Mouse (Mus musculus) hindbrain, postnatal 0 days (tissue): ENCODE results near the gene Gabrb1. TPM values are rescaled to one million over a fixed set of nuclear protein-coding genes. Genes with fewer than 3 reads are reported as not detected.

Experiments
- ATAC-seq: fragments of 200-750 bp; cut with Nextera tagmentation; 2 replicates; pipeline ENCODE4 v1.8.0; 2017; ENCODE audit warnings: mild to moderate bottlenecking, moderate TSS enrichment, moderate library complexity
- DNase-seq: peaks from one replicate; pipeline ENCODE4 v3.0.0-alpha.2; 2015; ENCODE audit warnings: low spot score
- H3K27ac ChIP-seq: fragments of 300-500 bp; sonication (generic); 2 replicates; pipeline ENCODE4 v1.5.1; 2014; ENCODE audit warnings: mild to moderate bottlenecking
- H3K27me3 ChIP-seq: fragments of 300-500 bp; sonication (generic); 2 replicates; pipeline ENCODE4 v1.6.1; 2014; ENCODE audit warnings: low read length, mixed read lengths; ENCODE audit not compliant: insufficient read depth
- H3K36me3 ChIP-seq: fragments of 300-500 bp; sonication (generic); 2 replicates; pipeline ENCODE4 v1.6.1; 2014; ENCODE audit warnings: low read length, mixed read lengths; ENCODE audit not compliant: insufficient read depth
- H3K4me1 ChIP-seq: fragments of 300-500 bp; sonication (generic); 2 replicates; pipeline ENCODE4 v1.6.1; 2014; ENCODE audit warnings: antibody characterized with exemption, low read length, mixed read lengths; ENCODE audit not compliant: insufficient read depth
- H3K4me2 ChIP-seq: fragments of 300-500 bp; sonication (generic); 2 replicates; pipeline ENCODE4 v1.6.1; 2014; ENCODE audit warnings: low read depth, mild to moderate bottlenecking, low read length, moderate library complexity, mixed read lengths
- H3K4me3 ChIP-seq: fragments of 300-500 bp; sonication (generic); 2 replicates; pipeline ENCODE4 v1.5.1; 2014; ENCODE audit warnings: low read length
- H3K9ac ChIP-seq: fragments of 300-500 bp; sonication (generic); replicated peaks from 2 replicates; pipeline ENCODE4 v1.6.1; 2014; ENCODE audit warnings: mild to moderate bottlenecking, low read length, moderate library complexity, mixed read lengths
- H3K9me3 ChIP-seq: fragments of 300-500 bp; sonication (generic); 2 replicates; pipeline ENCODE4 v1.6.1; 2016; ENCODE audit warnings: low read length, mixed read lengths
- CTCF ChIP-seq: IDR thresholded peaks from 2 replicates; pipeline ENCODE4 v1.5.1; 2016; ENCODE audit warnings: antibody characterized with exemption, control low read depth, low read depth
- WGBS: fragments of 180-500 bp; shearing (Covaris S2); extraction: QIAGEN DNeasy Blood & Tissue Kit; methylation state at CpG from one replicate; pipeline ENCODE4 v1.1.7; 2014; 5-methylcytosine and 5-hydroxymethylcytosine counted together
- polyA plus RNA-seq: library from polyadenylated mRNA; unstranded; fragments of >200 nt; fragmentation: Nextera tagmentation; extraction: Ambion mirVana; gene quantifications from 2 replicates; pipeline ENCODE4 v1.2.1, GENCODE M21; 2015
- total RNA-seq: library from RNA; depleted of rRNA; stranded (reverse); fragments of >200 nt; gene quantifications from 2 replicates; pipeline ENCODE4 v1.2.3, GENCODE M21; 2014

Gabrb1 gene
- total and polyA plus RNA-seq, 2 experiments from 2014 or later, result 12.3 to 37.3 TPM

- no peak overlapping the region for H3K4me2 ChIP-seq
- 91% methylated on average over 5 of the region's 5 CpGs for WGBS
- H3K9ac ChIP-seq, result no peak overlapping the region
- no peak overlapping the region for H3K27ac ChIP-seq
- TF ChIP-seq CTCF, result no peak
- no peak for DNase-seq
- H3K9me3 ChIP-seq, result no peaks in the 10 kb centered on the region
- no peak for ATAC-seq
- H3K4me1 ChIP-seq, result peaks cover 3% of the 10 kb centered on the region; the same call in 1 of the 2 replicates
- no peak overlapping the region for H3K4me3 ChIP-seq
- peaks cover 8% of the 10 kb centered on the region; the same call in 1 of the 2 replicates for H3K27me3 ChIP-seq
- H3K36me3 ChIP-seq, result no peaks in the 10 kb centered on the region
Measured at GRCm38 (mm10) chr5:71654056-71654455, 3.9 kb upstream of the Gabrb1 start.

- ATAC-seq (no peak), DNase-seq (peak; percentile 8)
- Histone ChIP-seq H3K4me1 (peaks cover 3% of the 10 kb centered on the region; the same call in 1 of the 2 replicates), H3K4me3 (peak overlapping the region; percentile 71), H3K27me3 (peaks cover 8% of the 10 kb centered on the region; the same call in 1 of the 2 replicates), H3K9ac (peak overlapping the region; percentile 58; the same call in 1 of the 2 replicates), H3K4me2 (peak overlapping the region; percentile 85), H3K9me3 (no peaks in the 10 kb centered on the region), H3K27ac (no peak overlapping the region), H3K36me3 (no peaks in the 10 kb centered on the region)
- no peak for TF ChIP-seq CTCF
- WGBS, result 9% methylated on average over 10 of the region's 10 CpGs
Measured at GRCm38 (mm10) chr5:71656771-71657170, 1.1 kb upstream of the Gabrb1 start.

GRCm38 (mm10) chr5:71658115-71658497 lies 193 bp downstream of the Gabrb1 start, which contains the start of gene Gabra4:
TSS of gene Gabra4 (minus strand) at chr5:71658308.
- no peaks in the 10 kb centered on the region for H3K9me3 ChIP-seq
- ATAC-seq (peak; percentile 64), DNase-seq (no peak)
- H3K4me2 ChIP-seq, result peak within 1 kb of the TSS; percentile 85
- H3K27me3 ChIP-seq, result peaks cover 8% of the 10 kb centered on the region; the same call in 1 of the 2 replicates
- H3K36me3 ChIP-seq, result no peaks in the 10 kb centered on the region
- WGBS, result 1% methylated on average over 15 of the region's 15 CpGs
- TF ChIP-seq CTCF, result no peak
- peak within 1 kb of the TSS; percentile 71 for H3K4me3 ChIP-seq
- H3K4me1 ChIP-seq, result peaks cover 3% of the 10 kb centered on the region; the same call in 1 of the 2 replicates
- peak within 1 kb of the TSS; percentile 58 for H3K9ac ChIP-seq
- H3K27ac ChIP-seq, result 0 out of 2 replicates have a peak within 1 kb of the TSS, but pooled peaks have one; percentile 32

- Histone ChIP-seq H3K9ac (no peak overlapping the region), H3K36me3 (no peaks in the 10 kb centered on the region), H3K4me2 (no peak overlapping the region), H3K9me3 (no peaks in the 10 kb centered on the region), H3K4me1 (no peaks in the 10 kb centered on the region), H3K27ac (no peak overlapping the region), H3K4me3 (no peak overlapping the region), H3K27me3 (no peaks in the 10 kb centered on the region)
- DNase-seq (peak; percentile 28), ATAC-seq (peak; percentile 45; the same call in 1 of the 2 replicates)
- WGBS, result 25% methylated on average over 4 of the region's 4 CpGs
- no peak for TF ChIP-seq CTCF
Measured at GRCm38 (mm10) chr5:71665593-71665992, 7.7 kb downstream of the Gabrb1 start.

GRCm38 (mm10) chr5:71699696-71700467 lies 42.0 kb downstream of the Gabrb1 start:
- peak; percentile 88 for DNase-seq
- H3K27me3 ChIP-seq, result no peaks in the 10 kb centered on the region
- peak overlapping the region; percentile 87 for H3K4me2 ChIP-seq
- H3K36me3 ChIP-seq, result no peaks in the 10 kb centered on the region
- 0 out of 2 replicates have a peak, but pooled peaks have one; percentile 6 for ATAC-seq
- no peaks in the 10 kb centered on the region for H3K9me3 ChIP-seq
- no peak for TF ChIP-seq CTCF
- peak overlapping the region; percentile 60 for H3K4me3 ChIP-seq
- H3K4me1 ChIP-seq, result no peaks in the 10 kb centered on the region
- peak overlapping the region; percentile 75; the same call in 1 of the 2 replicates for H3K27ac ChIP-seq
- under 1% methylated on average over 19 of the region's 19 CpGs for WGBS
- peak overlapping the region; percentile 55 for H3K9ac ChIP-seq

GRCm38 (mm10) chr5:71700468-71701272 lies 42.8 kb downstream of the Gabrb1 start:
- peak; percentile 78 for DNase-seq
- H3K27ac ChIP-seq, result peak overlapping the region; percentile 75
- under 1% methylated on average over 46 of the region's 46 CpGs for WGBS
- peak overlapping the region; percentile 60 for H3K4me3 ChIP-seq
- no peaks in the 10 kb centered on the region for H3K9me3 ChIP-seq
- H3K27me3 ChIP-seq, result no peaks in the 10 kb centered on the region
- TF ChIP-seq CTCF, result peak; percentile 71
- ATAC-seq, result peak; percentile 95
- peak overlapping the region; percentile 55 for H3K9ac ChIP-seq
- no peaks in the 10 kb centered on the region for H3K36me3 ChIP-seq
- no peaks in the 10 kb centered on the region for H3K4me1 ChIP-seq
- H3K4me2 ChIP-seq, result peak overlapping the region; percentile 87
